Mouse (Mus musculus): ENCODE results near the gene Supt6. TPM values are rescaled to one million over a fixed set of nuclear protein-coding genes. Genes with fewer than 3 reads are reported as not detected.

Gene Supt6
- polyA plus RNA-seq, 1 experiment from 2014 or later: 20.2 TPM

DNA sequence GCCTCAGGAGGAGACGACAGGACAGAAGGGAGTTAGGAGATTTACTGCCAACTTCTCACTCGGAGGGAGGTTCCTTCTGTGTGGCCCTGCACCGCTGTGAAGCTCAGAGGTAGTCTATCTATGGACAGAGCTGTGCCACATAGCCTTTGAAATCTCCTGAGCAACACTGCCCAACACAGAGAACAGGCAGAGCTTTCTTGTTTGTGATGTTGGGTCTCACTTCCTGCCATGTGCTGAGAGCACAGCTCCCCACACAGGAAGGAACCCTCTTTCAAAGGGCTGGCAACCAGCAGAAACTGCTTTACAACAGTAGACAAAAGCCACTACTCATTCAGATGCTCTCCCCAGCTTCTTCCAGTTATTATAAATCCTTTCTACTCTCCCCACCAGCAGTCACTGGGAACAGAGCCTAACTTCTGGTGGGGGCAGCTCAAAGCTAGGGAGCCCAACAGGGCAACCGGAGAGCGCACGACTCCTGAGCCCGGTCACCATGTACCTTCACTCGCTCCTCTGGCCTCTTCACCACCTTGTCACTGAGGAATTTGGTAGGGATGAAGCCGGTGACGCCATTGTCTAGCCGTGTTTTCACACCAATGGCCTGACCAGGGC lies 30.0 kb downstream of the Supt6 start:
- H3K36me3 ChIP-seq: peaks cover 100% of the 10 kb centered on the region
- H3K4me3 ChIP-seq: no peak overlapping the region
- no peak for ATAC-seq
- H3K4me2 ChIP-seq: no peak overlapping the region
- no peaks in the 10 kb centered on the region for H3K4me1 ChIP-seq
- no peaks in the 10 kb centered on the region for H3K27me3 ChIP-seq (replicated peaks)
- no peak overlapping the region for H3K27ac ChIP-seq
- no peak overlapping the region for H3K9ac ChIP-seq
- H3K9me3 ChIP-seq (replicated peaks): no peaks in the 10 kb centered on the region
- WGBS (ENCODE audit: insufficient replicate concordance): 90% methylated on average over 11 of the region's 11 CpGs

DNA sequence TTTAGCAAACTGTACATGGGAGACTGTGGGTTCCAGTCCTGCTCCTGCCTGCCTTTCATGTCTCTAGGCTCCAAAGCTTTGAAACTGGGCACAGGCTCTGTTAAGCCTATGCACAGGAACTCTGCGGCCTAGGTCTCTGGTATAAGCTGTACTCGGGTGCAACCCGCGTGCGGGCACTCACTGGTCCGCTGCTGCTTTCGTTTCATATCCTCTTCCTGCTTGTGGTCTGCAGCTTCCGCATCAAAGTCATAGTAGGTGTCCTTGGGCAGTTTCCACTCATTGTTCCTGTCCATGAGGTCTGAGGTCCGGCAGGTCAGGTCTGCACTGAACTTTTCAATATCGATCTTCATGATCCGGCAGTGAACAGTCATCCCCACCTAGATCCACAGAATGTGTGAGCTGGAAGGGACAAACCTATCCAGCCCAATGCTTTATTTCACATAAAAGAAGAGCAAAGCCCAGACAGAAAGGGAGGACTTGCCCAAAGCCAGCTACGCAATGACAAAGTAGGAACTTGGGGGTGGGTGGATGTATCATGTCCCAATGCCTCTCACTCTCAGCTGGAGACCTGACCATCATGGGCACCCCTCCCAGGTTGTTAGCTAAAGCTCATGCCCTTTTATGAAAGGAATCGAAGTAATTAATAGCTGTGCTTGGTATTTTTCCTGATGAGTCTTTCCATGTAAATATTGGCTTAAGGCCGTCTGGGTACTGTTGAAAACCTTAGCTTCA lies 32.5 kb downstream of the Supt6 start:
- peaks cover 100% of the 10 kb centered on the region for H3K36me3 ChIP-seq
- H3K4me2 ChIP-seq: no peak overlapping the region
- H3K27me3 ChIP-seq (replicated peaks): no peaks in the 10 kb centered on the region
- H3K4me1 ChIP-seq: no peaks in the 10 kb centered on the region
- no peak for ATAC-seq
- 75% methylated on average over 14 of the region's 14 CpGs for WGBS (ENCODE audit: insufficient replicate concordance)
- no peaks in the 10 kb centered on the region for H3K9me3 ChIP-seq (replicated peaks)
- no peak overlapping the region for H3K9ac ChIP-seq
- no peak overlapping the region for H3K4me3 ChIP-seq
- no peak overlapping the region for H3K27ac ChIP-seq

- Histone ChIP-seq H3K27me3 (replicated peaks) (no peaks in the 10 kb centered on the region), H3K36me3 (peaks cover 100% of the 10 kb centered on the region), H3K4me3 (no peak overlapping the region), H3K9me3 (replicated peaks) (no peaks in the 10 kb centered on the region), H3K4me2 (no peak overlapping the region), H3K9ac (no peak overlapping the region), H3K27ac (no peak overlapping the region), H3K4me1 (no peaks in the 10 kb centered on the region)
- no peak for ATAC-seq
- 75% methylated on average over 5 of the region's 5 CpGs for WGBS (ENCODE audit: insufficient replicate concordance)
Measured at GRCm38 (mm10) chr11:78211513-78211912, 34.3 kb downstream of the Supt6 start.

GRCm38 (mm10) chr11:78210615-78211014 lies 35.2 kb downstream of the Supt6 start:
- Histone ChIP-seq H3K27ac (no peak overlapping the region), H3K36me3 (peaks cover 100% of the 10 kb centered on the region), H3K4me1 (no peaks in the 10 kb centered on the region), H3K27me3 (replicated peaks) (no peaks in the 10 kb centered on the region), H3K9me3 (replicated peaks) (no peaks in the 10 kb centered on the region), H3K9ac (no peak overlapping the region), H3K4me3 (no peak overlapping the region), H3K4me2 (no peak overlapping the region)
- no peak for ATAC-seq
- 71% methylated on average over 7 of the region's 7 CpGs for WGBS (ENCODE audit: insufficient replicate concordance)

DNA sequence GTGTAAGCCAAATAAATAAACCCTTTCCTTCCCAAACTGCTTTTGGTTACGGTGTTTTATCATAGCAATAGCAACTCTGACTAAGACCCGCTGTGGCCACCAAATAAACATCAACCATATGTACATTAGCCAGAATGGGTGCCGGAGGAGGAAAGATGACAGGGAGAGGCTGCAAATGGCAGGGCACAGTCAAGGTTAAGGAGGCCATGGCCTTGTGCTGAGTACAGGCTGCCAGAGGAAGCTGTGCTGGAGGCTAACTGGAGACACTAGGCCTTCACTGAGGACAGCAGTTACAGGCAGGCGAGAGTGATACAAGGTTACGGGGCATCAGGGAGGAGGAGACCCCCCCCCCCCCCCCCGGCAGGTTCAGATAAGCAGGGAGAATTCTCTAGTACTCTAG lies 35.9 kb downstream of the Supt6 start:
- ATAC-seq: no peak
- H3K27me3 ChIP-seq (replicated peaks): no peaks in the 10 kb centered on the region
- no peak overlapping the region for H3K4me2 ChIP-seq
- H3K36me3 ChIP-seq: peaks cover 100% of the 10 kb centered on the region
- H3K9ac ChIP-seq: no peak overlapping the region
- no peak overlapping the region for H3K4me3 ChIP-seq
- H3K9me3 ChIP-seq (replicated peaks): no peaks in the 10 kb centered on the region
- H3K27ac ChIP-seq: no peak overlapping the region
- no peaks in the 10 kb centered on the region for H3K4me1 ChIP-seq
- 80% methylated on average over 6 of the region's 6 CpGs for WGBS (ENCODE audit: insufficient replicate concordance)

GRCm38 (mm10) chr11:78207190-78207589 lies 38.6 kb downstream of the Supt6 start:
- no peak overlapping the region for H3K4me2 ChIP-seq
- H3K36me3 ChIP-seq: peaks cover 89% of the 10 kb centered on the region
- no peak overlapping the region for H3K27ac ChIP-seq
- no peaks in the 10 kb centered on the region for H3K4me1 ChIP-seq
- no peaks in the 10 kb centered on the region for H3K27me3 ChIP-seq (replicated peaks)
- no peak for ATAC-seq
- H3K9me3 ChIP-seq (replicated peaks): no peaks in the 10 kb centered on the region
- WGBS (ENCODE audit: insufficient replicate concordance): 91% methylated on average over 7 of the region's 7 CpGs
- no peak overlapping the region for H3K9ac ChIP-seq
- no peak overlapping the region for H3K4me3 ChIP-seq

GRCm38 (mm10) chr11:78205361-78206206 lies 40.2 kb downstream of the Supt6 start:
- Histone ChIP-seq H3K9ac (no peak overlapping the region), H3K9me3 (replicated peaks) (no peaks in the 10 kb centered on the region), H3K4me1 (no peaks in the 10 kb centered on the region), H3K27ac (no peak overlapping the region), H3K27me3 (replicated peaks) (no peaks in the 10 kb centered on the region), H3K36me3 (peaks cover 73% of the 10 kb centered on the region), H3K4me3 (no peak overlapping the region), H3K4me2 (no peak overlapping the region)
- ATAC-seq: no peak
- WGBS (ENCODE audit: insufficient replicate concordance): 76% methylated on average over 13 of the region's 13 CpGs

DNA sequence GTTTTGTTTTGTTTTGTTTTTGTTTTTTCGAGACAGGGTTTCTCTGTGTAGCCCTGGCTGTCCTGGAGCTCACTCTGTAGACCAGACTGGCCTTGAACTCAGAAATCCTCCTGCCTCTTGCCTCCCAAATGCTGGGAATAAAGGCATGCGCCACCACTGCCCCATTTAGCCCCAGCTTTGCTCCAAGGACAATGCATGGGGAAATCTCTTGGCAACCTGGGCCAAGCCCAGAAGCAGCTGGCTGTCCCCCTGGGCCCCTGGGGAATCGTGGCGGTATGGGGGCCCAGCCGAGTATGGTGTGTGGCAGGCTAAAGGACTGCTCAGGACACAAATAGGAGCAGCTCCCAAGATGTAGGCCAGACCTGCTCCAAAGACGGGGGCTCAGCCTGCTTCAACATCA lies 41.5 kb downstream of the Supt6 start:
- Histone ChIP-seq H3K27me3 (replicated peaks) (no peaks in the 10 kb centered on the region), H3K4me3 (no peak overlapping the region), H3K36me3 (peaks cover 60% of the 10 kb centered on the region), H3K4me2 (no peak overlapping the region), H3K27ac (no peak overlapping the region), H3K4me1 (no peaks in the 10 kb centered on the region), H3K9me3 (replicated peaks) (no peaks in the 10 kb centered on the region), H3K9ac (no peak overlapping the region)
- no peak for ATAC-seq
- WGBS (ENCODE audit: insufficient replicate concordance): 82% methylated on average over 6 of the region's 6 CpGs

DNA sequence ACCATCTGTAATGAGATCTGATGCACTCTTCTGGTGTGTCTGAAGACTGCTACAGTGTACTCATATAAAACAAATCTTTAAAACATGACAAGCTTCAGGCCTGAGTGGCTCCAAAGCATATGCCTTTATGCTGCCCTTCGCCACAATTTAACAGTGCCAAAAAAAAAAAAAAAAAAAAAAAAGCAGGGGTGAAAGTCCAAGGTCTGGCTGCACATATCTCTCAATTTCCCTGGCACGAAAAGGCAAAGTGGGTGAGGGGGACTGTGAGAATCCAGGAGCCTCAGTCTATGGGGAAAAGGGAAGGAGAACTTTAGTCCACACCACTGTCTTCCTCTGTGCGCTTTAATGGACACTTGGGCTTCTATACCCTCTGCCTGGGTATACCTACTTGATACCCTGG lies 43.4 kb downstream of the Supt6 start:
- no peak for ATAC-seq
- no peak overlapping the region for H3K4me2 ChIP-seq
- 67% methylated on average over 3 of the region's 3 CpGs for WGBS (ENCODE audit: insufficient replicate concordance)

DNA sequence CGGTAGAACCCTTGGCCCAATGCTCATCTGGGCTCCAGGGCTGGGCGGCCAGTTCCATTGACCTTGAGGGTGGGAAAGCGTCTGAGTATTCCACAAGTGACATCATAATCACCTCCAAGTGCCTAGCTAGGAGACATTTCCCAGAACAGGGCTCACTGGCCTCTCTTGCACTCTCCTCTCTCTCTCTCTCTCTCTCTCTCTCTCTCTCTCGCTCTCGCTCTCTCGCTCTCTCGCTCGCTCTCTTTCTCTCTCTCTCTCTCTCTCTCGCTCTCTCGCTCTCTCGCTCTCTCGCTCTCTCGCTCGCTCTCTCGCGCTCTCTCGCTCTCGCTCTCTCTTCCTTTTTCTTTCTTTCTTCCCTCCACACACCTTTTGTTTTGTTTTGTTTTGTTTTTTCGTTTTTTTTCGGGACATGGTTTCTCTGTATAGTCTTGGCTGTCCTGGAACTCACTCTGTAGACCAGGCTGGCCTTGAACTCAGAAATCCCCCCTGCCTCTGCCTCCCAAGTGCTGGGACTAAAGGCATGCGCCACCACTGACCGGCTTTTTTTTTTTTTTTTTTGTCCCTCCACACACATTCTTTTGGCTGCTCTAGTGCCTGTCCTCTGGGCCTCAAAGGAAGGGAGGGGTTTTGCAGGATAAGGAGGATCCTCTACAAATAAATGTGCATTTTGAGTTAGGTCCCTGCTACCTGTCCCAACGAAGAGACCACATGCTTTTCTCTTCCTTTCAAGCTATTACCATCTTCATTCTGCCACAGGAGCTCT lies 50.5 kb downstream of the Supt6 start:
- WGBS (ENCODE audit: insufficient replicate concordance): 63% methylated on average over 23 of the region's 23 CpGs
- Histone ChIP-seq H3K9me3 (replicated peaks) (no peaks in the 10 kb centered on the region), H3K4me2 (peak overlapping the region; percentile 85), H3K4me1 (peaks cover 14% of the 10 kb centered on the region), H3K36me3 (peaks cover 21% of the 10 kb centered on the region), H3K4me3 (peak overlapping the region; percentile 65), H3K27ac (no peak overlapping the region), H3K27me3 (replicated peaks) (peaks cover 34% of the 10 kb centered on the region), H3K9ac (peak overlapping the region; percentile 60)
- no peak for ATAC-seq

More for the DNA sequence above, 43.4 kb downstream of the Supt6 start:
- no peaks in the 10 kb centered on the region for H3K27me3 ChIP-seq (replicated peaks)
- no peaks in the 10 kb centered on the region for H3K4me1 ChIP-seq
- H3K27ac ChIP-seq: no peak overlapping the region
- H3K4me3 ChIP-seq: no peak overlapping the region
- H3K9me3 ChIP-seq (replicated peaks): no peaks in the 10 kb centered on the region
- H3K36me3 ChIP-seq: peaks cover 41% of the 10 kb centered on the region
- no peak overlapping the region for H3K9ac ChIP-seq

GRCm38 (mm10) chr11:78194411-78195100 lies 51.2 kb downstream of the Supt6 start:
- peaks cover 19% of the 10 kb centered on the region for H3K4me1 ChIP-seq
- peak overlapping the region; percentile 60 for H3K9ac ChIP-seq
- H3K27ac ChIP-seq: 0 out of 2 replicates have a peak overlapping the region, but pooled peaks have one; percentile 37
- peak; percentile 83 for ATAC-seq
- 2% methylated on average over 30 of the region's 30 CpGs for WGBS (ENCODE audit: insufficient replicate concordance)
- H3K4me2 ChIP-seq: peak overlapping the region; percentile 85
- peaks cover 21% of the 10 kb centered on the region for H3K36me3 ChIP-seq
- H3K4me3 ChIP-seq: peak overlapping the region; percentile 65
- no peaks in the 10 kb centered on the region for H3K9me3 ChIP-seq (replicated peaks)
- H3K27me3 ChIP-seq (replicated peaks): peaks cover 41% of the 10 kb centered on the region
